Mouse (Mus musculus): ENCODE measurements around the gene Utp15.

DNA sequence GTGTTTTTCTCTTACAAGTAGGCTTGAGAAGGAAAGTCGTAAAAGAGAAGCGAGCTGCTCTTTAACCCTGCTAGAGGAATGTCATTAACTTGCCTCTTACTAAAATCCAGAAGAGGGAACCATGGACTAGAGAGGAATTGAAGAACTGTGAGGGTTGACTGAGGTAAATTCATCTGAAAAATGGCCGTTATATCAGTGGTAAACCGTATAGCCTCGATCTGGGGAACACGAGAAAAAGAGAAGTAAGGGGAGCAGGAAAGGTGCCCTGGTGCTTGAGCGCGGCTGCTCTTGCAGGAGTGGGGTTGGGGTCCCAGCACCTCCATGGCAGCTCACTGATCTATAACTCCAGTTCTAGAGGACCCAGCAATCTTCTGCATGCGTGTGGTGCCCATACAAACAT is 11.2 kb upstream of the Utp15 start:
- TF ChIP-seq POLR2A (IDR thresholded peaks at IDR 0.05; ENCODE audit: borderline replicate concordance, low read depth, low read length) (no peak), CTCF (IDR thresholded peaks at IDR 0.05; ENCODE audit: low read depth, low read length) (no peak)

Measured in bone marrow macrophage, adult 2 months (primary cell).